Mouse (Mus musculus): ENCODE results near the gene Trim46.

DNA sequence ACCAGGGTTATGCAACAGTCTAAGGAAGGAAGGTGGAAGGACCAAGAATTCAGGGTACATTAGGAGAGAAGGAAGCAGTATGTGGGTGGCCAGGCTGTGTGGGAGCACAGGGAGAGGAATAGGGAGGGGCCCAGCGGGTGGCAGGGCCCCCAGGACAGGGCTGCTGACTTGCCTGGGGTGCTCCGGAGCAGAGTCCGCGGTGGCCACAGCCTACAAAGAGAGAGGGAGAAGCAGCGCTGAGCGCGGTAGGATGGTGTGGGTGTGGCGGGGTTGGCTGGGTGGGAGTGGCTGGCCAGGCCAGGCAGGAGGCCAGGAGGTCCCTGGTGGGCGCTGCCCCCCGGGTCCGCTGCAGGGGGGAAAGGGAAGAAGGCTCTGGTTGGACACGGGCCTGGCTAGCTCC is 7.6 kb downstream of the Trim46 start:
- TF ChIP-seq CTCF (IDR thresholded peaks at IDR 0.05; ENCODE audit: low read depth) (no peak), EP300 (optimal IDR thresholded peaks at IDR 0.05) (no peak)

All from stomach, postnatal 0 days (tissue).